Mouse (Mus musculus): Measurements from ENCODE around the gene Kcnj11. TPM values are rescaled to one million over a fixed set of nuclear protein-coding genes. Genes with fewer than 3 reads are reported as not detected.

Kcnj11 gene
- total RNA-seq, 2 experiments from 2014 or later: 109 to 121 TPM

GRCm38 (mm10) chr7:46125340-46125739, 24.8 kb upstream of the Kcnj11 start:
- Histone ChIP-seq H3K27ac (no peak overlapping the region), H3K4me3 (no peak overlapping the region)
- TF ChIP-seq CTCF (IDR thresholded peaks at IDR 0.05): no peak
- no peak for DNase-seq
- intact Hi-C loops (cut with DNase I): no loop called here

- Histone ChIP-seq H3K27ac (no peak overlapping the region), H3K4me3 (no peak overlapping the region)
- DNase-seq: no peak
- TF ChIP-seq CTCF (IDR thresholded peaks at IDR 0.05): no peak
- intact Hi-C loops (cut with DNase I): no loop called here
Measured at GRCm38 (mm10) chr7:46124460-46124859, 23.9 kb upstream of the Kcnj11 start.

- TF ChIP-seq CTCF (IDR thresholded peaks at IDR 0.05): no peak
- intact Hi-C loops (cut with DNase I): no loop called here
Measured at GRCm38 (mm10) chr7:46122964-46123363, 22.4 kb upstream of the Kcnj11 start.

GRCm38 (mm10) chr7:46117035-46117434, 16.5 kb upstream of the Kcnj11 start:
- TF ChIP-seq CTCF (IDR thresholded peaks at IDR 0.05): no peak
- intact Hi-C loops (cut with DNase I): loop anchor here (2.0 to 5.0 kb wide), 3 partner anchors 20 to 85 kb away; no protein-coding TSS in a partner anchor
- Histone ChIP-seq H3K27ac (peak overlapping the region; percentile 87), H3K4me3 (no peak overlapping the region)
- peak; percentile 25 for DNase-seq

More at GRCm38 (mm10) chr7:46122964-46123363, 22.4 kb upstream of the Kcnj11 start:
- no peak for DNase-seq
- Histone ChIP-seq H3K27ac (no peak overlapping the region), H3K4me3 (no peak overlapping the region)

GRCm38 (mm10) chr7:46116118-46116581, 15.6 kb upstream of the Kcnj11 start:
- peak; percentile 92 for DNase-seq
- no peak for TF ChIP-seq CTCF (IDR thresholded peaks at IDR 0.05)
- intact Hi-C loops (cut with DNase I): loop anchor here (2.0 to 5.0 kb wide), 3 partner anchors 19 to 86 kb away; no protein-coding TSS in a partner anchor
- H3K27ac ChIP-seq: peak overlapping the region; percentile 87
- H3K4me3 ChIP-seq: no peak overlapping the region

- TF ChIP-seq CTCF (IDR thresholded peaks at IDR 0.05): no peak
- Histone ChIP-seq H3K27ac (peak overlapping the region; percentile 90; the same call in 1 of the 2 replicates), H3K4me3 (no peak overlapping the region)
- intact Hi-C loops (cut with DNase I): no loop called here
- DNase-seq: peak; percentile 35
Measured at GRCm38 (mm10) chr7:46113435-46113834, 12.9 kb upstream of the Kcnj11 start.

GRCm38 (mm10) chr7:46111938-46112337, 11.4 kb upstream of the Kcnj11 start:
- intact Hi-C loops (cut with DNase I): no loop called here
- Histone ChIP-seq H3K27ac (peak overlapping the region; percentile 90), H3K4me3 (no peak overlapping the region)
- TF ChIP-seq CTCF (IDR thresholded peaks at IDR 0.05): no peak
- DNase-seq: no peak

GRCm38 (mm10) chr7:46111212-46111817, 10.8 kb upstream of the Kcnj11 start:
- intact Hi-C loops (cut with DNase I): no loop called here
- no peak for TF ChIP-seq CTCF (IDR thresholded peaks at IDR 0.05)
- DNase-seq: peak; percentile 61
- H3K4me3 ChIP-seq: no peak overlapping the region
- H3K27ac ChIP-seq: peak overlapping the region; percentile 90

GRCm38 (mm10) chr7:46110079-46110478, 9.5 kb upstream of the Kcnj11 start:
- no peak overlapping the region for H3K4me3 ChIP-seq
- peak overlapping the region; percentile 8; the same call in 1 of the 2 replicates for H3K27ac ChIP-seq
- intact Hi-C loops (cut with DNase I): no loop called here
- no peak for TF ChIP-seq CTCF (IDR thresholded peaks at IDR 0.05)
- no peak for DNase-seq

- Histone ChIP-seq H3K27ac (no peak overlapping the region), H3K4me3 (no peak overlapping the region)
- no peak for DNase-seq
- TF ChIP-seq CTCF (IDR thresholded peaks at IDR 0.05): no peak
- intact Hi-C loops (cut with DNase I): no loop called here
Measured at GRCm38 (mm10) chr7:46105484-46105883, 4.9 kb upstream of the Kcnj11 start.

- Histone ChIP-seq H3K4me3 (no peak overlapping the region), H3K27ac (no peak overlapping the region)
- no peak for TF ChIP-seq CTCF (IDR thresholded peaks at IDR 0.05)
- intact Hi-C loops (cut with DNase I): no loop called here
- no peak for DNase-seq
Measured at GRCm38 (mm10) chr7:46104256-46104915, 3.8 kb upstream of the Kcnj11 start.

- TF ChIP-seq CTCF (IDR thresholded peaks at IDR 0.05): no peak
- intact Hi-C loops (cut with DNase I): no loop called here
Measured at GRCm38 (mm10) chr7:46103771-46104170, 3.2 kb upstream of the Kcnj11 start.

GRCm38 (mm10) chr7:46103075-46103591, 2.6 kb upstream of the Kcnj11 start:
- peak overlapping the region; percentile 32 for H3K27ac ChIP-seq
- DNase-seq: peak; percentile 63
- no peak overlapping the region for H3K4me3 ChIP-seq
- intact Hi-C loops (cut with DNase I): no loop called here
- TF ChIP-seq CTCF (IDR thresholded peaks at IDR 0.05): no peak

More at GRCm38 (mm10) chr7:46103771-46104170, 3.2 kb upstream of the Kcnj11 start:
- DNase-seq: no peak
- Histone ChIP-seq H3K4me3 (no peak overlapping the region), H3K27ac (no peak overlapping the region)
